Mouse (Mus musculus): ENCODE results near the gene Ankrd66. TPM values are rescaled to one million over a fixed set of nuclear protein-coding genes. Genes with fewer than 3 reads are reported as not detected.

The Ankrd66 gene
- polyA plus RNA-seq (2012; rRNA removed) = not detected in 2 replicates

DNA sequence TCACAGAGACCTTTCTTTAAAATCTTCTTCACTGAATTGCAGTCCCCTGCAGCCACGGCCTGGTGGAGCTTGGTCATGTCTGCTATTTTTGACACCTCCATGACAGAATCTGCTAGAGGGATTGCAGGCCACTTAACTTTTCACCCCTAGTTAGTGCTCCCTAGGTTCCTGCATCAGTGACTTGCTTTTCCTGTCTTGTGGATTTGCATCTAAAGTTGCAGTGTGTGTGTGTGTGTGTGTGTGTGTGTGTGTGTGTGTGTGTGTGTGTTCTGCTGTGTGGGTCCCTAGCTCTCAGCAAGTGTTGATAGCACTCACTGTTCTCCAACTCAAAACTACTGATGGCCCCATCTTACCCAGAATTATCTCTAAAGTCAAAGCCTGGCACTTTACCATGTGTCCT is at the start of gene Ankrd66:
Gene Ankrd66, minus strand, starts transcription at position 101 of the 400 bp plus-strand sequence.
- Histone ChIP-seq H3K27ac (ENCODE audit: control insufficient read depth, insufficient read depth, low read length) (no peak within 1 kb of the TSS), H3K4me3 (ENCODE audit: control insufficient read depth, insufficient read depth, low read length) (no peak within 1 kb of the TSS), H3K27me3 (ENCODE audit: control insufficient read depth, insufficient read depth, low read length) (no peaks in the 10 kb centered on the region), H3K4me1 (replicated peaks; ENCODE audit: control insufficient read depth, insufficient read depth, low read length) (no peaks in the 10 kb centered on the region), H3K36me3 (ENCODE audit: control insufficient read depth, insufficient read depth, low read length) (no peaks in the 10 kb centered on the region)
- TF ChIP-seq POLR2A (IDR thresholded peaks at IDR 0.05; ENCODE audit: control insufficient read depth, extremely low read depth, insufficient read depth, low read length, poor library complexity) (no peak), CTCF (IDR thresholded peaks at IDR 0.05; ENCODE audit: borderline replicate concordance, control insufficient read depth, extremely low read depth, insufficient read depth, low read length, poor library complexity) (no peak)
- WGBS = 76% methylated on average over 1 of the region's 1 CpGs
- DNase-seq = no peak

DNA sequence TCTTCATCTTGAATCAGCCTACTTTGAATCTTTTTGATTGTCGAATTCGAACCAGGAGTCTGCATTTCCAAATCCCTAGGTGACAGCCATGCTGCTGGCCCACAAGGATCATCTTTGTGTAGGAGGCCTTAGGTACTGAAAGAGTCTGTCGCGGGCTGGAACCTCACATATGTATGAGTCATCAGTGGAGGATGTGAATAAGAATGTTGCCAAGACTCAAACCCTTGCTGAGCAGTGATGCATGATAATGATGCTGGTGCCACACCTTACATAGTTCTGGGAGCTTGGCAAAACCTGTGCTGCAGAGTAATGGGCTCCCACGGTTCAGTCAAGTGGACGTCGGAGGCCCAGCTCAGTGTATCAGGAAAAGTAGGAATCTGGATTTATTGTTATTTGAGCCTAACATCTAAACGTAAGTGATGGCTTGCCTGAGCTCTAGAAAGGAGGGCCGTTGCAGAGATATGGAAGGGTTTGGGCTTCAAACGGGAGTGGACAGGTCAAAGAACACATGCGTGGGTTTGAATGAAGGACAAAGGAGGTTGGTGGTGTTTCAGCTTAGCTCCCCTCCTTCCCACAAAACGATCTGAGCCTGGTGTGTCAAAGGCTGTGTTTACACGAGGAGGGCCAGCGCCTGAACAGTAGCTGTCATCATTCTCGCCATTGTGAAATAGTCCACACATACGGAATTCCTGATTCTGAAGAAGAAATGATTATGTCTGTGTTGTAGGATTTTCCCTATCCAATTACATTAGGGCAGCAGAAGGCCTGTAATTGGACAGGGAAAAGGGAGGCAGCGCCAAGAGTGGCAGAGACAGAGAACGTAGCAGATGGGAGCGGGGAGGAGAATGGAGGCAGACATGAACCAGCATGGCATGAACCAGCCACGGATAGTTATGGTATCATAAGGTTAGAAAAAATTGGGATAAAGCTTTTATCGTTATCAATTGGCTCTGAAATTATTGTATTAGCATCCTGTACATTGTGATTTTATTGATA is 49.2 kb upstream of the Ankrd66 start:
- no peak for DNase-seq
- no peaks in the 10 kb centered on the region for H3K4me1 ChIP-seq (replicated peaks; ENCODE audit: control insufficient read depth, insufficient read depth, low read length)
- no peak for TF ChIP-seq POLR2A (IDR thresholded peaks at IDR 0.05; ENCODE audit: control insufficient read depth, extremely low read depth, insufficient read depth, low read length, poor library complexity)
- no peak for TF ChIP-seq CTCF (IDR thresholded peaks at IDR 0.05; ENCODE audit: borderline replicate concordance, control insufficient read depth, extremely low read depth, insufficient read depth, low read length, poor library complexity)
- no peak overlapping the region for H3K27ac ChIP-seq (ENCODE audit: control insufficient read depth, insufficient read depth, low read length)
- no peak overlapping the region for H3K4me3 ChIP-seq (ENCODE audit: control insufficient read depth, insufficient read depth, low read length)
- WGBS = 95% methylated on average over 21 of the region's 21 CpGs
- no peaks in the 10 kb centered on the region for H3K36me3 ChIP-seq (ENCODE audit: control insufficient read depth, insufficient read depth, low read length)
- H3K27me3 ChIP-seq (ENCODE audit: control insufficient read depth, insufficient read depth, low read length) = no peaks in the 10 kb centered on the region

DNA sequence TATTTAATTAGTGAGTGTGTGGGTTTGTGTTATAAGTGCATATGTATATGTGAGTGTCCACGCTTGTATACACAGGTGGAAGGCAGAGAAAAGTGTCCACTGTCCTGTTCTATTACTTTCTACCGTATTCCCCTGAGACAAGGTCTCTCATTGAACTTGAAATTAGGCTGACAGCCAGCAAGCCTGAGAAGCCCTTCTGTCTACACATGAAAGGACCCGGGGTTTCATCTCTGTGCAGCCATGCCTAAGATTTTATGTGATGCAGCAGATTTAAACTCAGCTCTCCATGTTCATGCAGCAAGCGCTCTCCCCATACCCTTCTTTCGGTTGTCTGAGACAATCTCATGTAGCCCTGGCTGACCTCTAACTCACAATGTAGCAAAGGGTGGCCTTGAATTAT is 47.1 kb upstream of the Ankrd66 start:
- H3K36me3 ChIP-seq (ENCODE audit: control insufficient read depth, insufficient read depth, low read length) = no peaks in the 10 kb centered on the region
- no peak overlapping the region for H3K4me3 ChIP-seq (ENCODE audit: control insufficient read depth, insufficient read depth, low read length)
- WGBS = 93% methylated on average over 5 of the region's 5 CpGs
- H3K27ac ChIP-seq (ENCODE audit: control insufficient read depth, insufficient read depth, low read length) = no peak overlapping the region
- no peak for DNase-seq
- no peaks in the 10 kb centered on the region for H3K4me1 ChIP-seq (replicated peaks; ENCODE audit: control insufficient read depth, insufficient read depth, low read length)
- no peaks in the 10 kb centered on the region for H3K27me3 ChIP-seq (ENCODE audit: control insufficient read depth, insufficient read depth, low read length)
- no peak for TF ChIP-seq POLR2A (IDR thresholded peaks at IDR 0.05; ENCODE audit: control insufficient read depth, extremely low read depth, insufficient read depth, low read length, poor library complexity)
- no peak for TF ChIP-seq CTCF (IDR thresholded peaks at IDR 0.05; ENCODE audit: borderline replicate concordance, control insufficient read depth, extremely low read depth, insufficient read depth, low read length, poor library complexity)

- Histone ChIP-seq H3K27me3 (ENCODE audit: control insufficient read depth, insufficient read depth, low read length) (no peaks in the 10 kb centered on the region), H3K27ac (ENCODE audit: control insufficient read depth, insufficient read depth, low read length) (no peak overlapping the region), H3K36me3 (ENCODE audit: control insufficient read depth, insufficient read depth, low read length) (no peaks in the 10 kb centered on the region), H3K4me1 (replicated peaks; ENCODE audit: control insufficient read depth, insufficient read depth, low read length) (no peaks in the 10 kb centered on the region), H3K4me3 (ENCODE audit: control insufficient read depth, insufficient read depth, low read length) (no peak overlapping the region)
- no peak for DNase-seq
- TF ChIP-seq POLR2A (IDR thresholded peaks at IDR 0.05; ENCODE audit: control insufficient read depth, extremely low read depth, insufficient read depth, low read length, poor library complexity) (no peak), CTCF (IDR thresholded peaks at IDR 0.05; ENCODE audit: borderline replicate concordance, control insufficient read depth, extremely low read depth, insufficient read depth, low read length, poor library complexity) (no peak)
- WGBS = 95% methylated on average over 6 of the region's 6 CpGs
Measured at GRCm38 (mm10) chr17:43589750-43590149, 46.3 kb upstream of the Ankrd66 start.

GRCm38 (mm10) chr17:43587278-43587677 is 43.8 kb upstream of the Ankrd66 start:
- Histone ChIP-seq H3K4me1 (replicated peaks; ENCODE audit: control insufficient read depth, insufficient read depth, low read length) (no peaks in the 10 kb centered on the region), H3K27ac (ENCODE audit: control insufficient read depth, insufficient read depth, low read length) (no peak overlapping the region), H3K27me3 (ENCODE audit: control insufficient read depth, insufficient read depth, low read length) (no peaks in the 10 kb centered on the region), H3K4me3 (ENCODE audit: control insufficient read depth, insufficient read depth, low read length) (no peak overlapping the region), H3K36me3 (ENCODE audit: control insufficient read depth, insufficient read depth, low read length) (no peaks in the 10 kb centered on the region)
- DNase-seq = no peak
- 92% methylated on average over 2 of the region's 2 CpGs for WGBS
- no peak for TF ChIP-seq CTCF (IDR thresholded peaks at IDR 0.05; ENCODE audit: borderline replicate concordance, control insufficient read depth, extremely low read depth, insufficient read depth, low read length, poor library complexity)
- TF ChIP-seq POLR2A (IDR thresholded peaks at IDR 0.05; ENCODE audit: control insufficient read depth, extremely low read depth, insufficient read depth, low read length, poor library complexity) = no peak

GRCm38 (mm10) chr17:43584771-43585170 is 41.3 kb upstream of the Ankrd66 start:
- no peak for DNase-seq
- Histone ChIP-seq H3K4me3 (ENCODE audit: control insufficient read depth, insufficient read depth, low read length) (no peak overlapping the region), H3K27me3 (ENCODE audit: control insufficient read depth, insufficient read depth, low read length) (no peaks in the 10 kb centered on the region), H3K27ac (ENCODE audit: control insufficient read depth, insufficient read depth, low read length) (no peak overlapping the region), H3K4me1 (replicated peaks; ENCODE audit: control insufficient read depth, insufficient read depth, low read length) (no peaks in the 10 kb centered on the region), H3K36me3 (ENCODE audit: control insufficient read depth, insufficient read depth, low read length) (no peaks in the 10 kb centered on the region)
- WGBS = 85% methylated on average over 7 of the region's 7 CpGs
- TF ChIP-seq POLR2A (IDR thresholded peaks at IDR 0.05; ENCODE audit: control insufficient read depth, extremely low read depth, insufficient read depth, low read length, poor library complexity) = no peak
- no peak for TF ChIP-seq CTCF (IDR thresholded peaks at IDR 0.05; ENCODE audit: borderline replicate concordance, control insufficient read depth, extremely low read depth, insufficient read depth, low read length, poor library complexity)

Measured in thymus, adult 2 months (tissue).